Mouse (Mus musculus): Measurements from ENCODE around the gene Cinp. TPM values are rescaled to one million over a fixed set of nuclear protein-coding genes. Genes with fewer than 3 reads are reported as not detected.

Cinp gene
- polyA plus RNA-seq, 1 experiment, result 76.3 TPM

- H3K9me3 ChIP-seq (replicated peaks; ENCODE audit: control insufficient read depth, insufficient read depth, low read length, poor library complexity, severe bottlenecking), result no peaks in the 10 kb centered on the region
- H3K36me3 ChIP-seq (ENCODE audit: control insufficient read depth, insufficient read depth, low read length, poor library complexity, severe bottlenecking), result no peaks in the 10 kb centered on the region
- H3K27me3 ChIP-seq (ENCODE audit: control insufficient read depth, insufficient read depth, low read length, poor library complexity, severe bottlenecking), result no peaks in the 10 kb centered on the region
- H3K4me3 ChIP-seq (ENCODE audit: low read depth, low read length), result peak overlapping the region; percentile 88
- peak overlapping the region; percentile 49; the same call in 1 of the 2 replicates for H3K27ac ChIP-seq (ENCODE audit: insufficient read depth, low read length)
- no peaks in the 10 kb centered on the region for H3K4me1 ChIP-seq (ENCODE audit: control insufficient read depth, insufficient read depth, low read length)
- TF ChIP-seq CTCF (IDR thresholded peaks at IDR 0.05; ENCODE audit: low read depth, low read length), result peak; percentile 84
- TF ChIP-seq EP300 (IDR thresholded peaks at IDR 0.05; ENCODE audit: insufficient read depth, low read depth, low read length), result no peak
- no peak for TF ChIP-seq POLR2A (IDR thresholded peaks at IDR 0.05; ENCODE audit: insufficient read depth, low read length)
- peak overlapping the region; percentile 74 for H3K9ac ChIP-seq (ENCODE audit: low read depth, poor library complexity, severe bottlenecking)
Measured at GRCm38 (mm10) chr12:110843194-110844048, 45.5 kb downstream of the Cinp start.

- no peak overlapping the region for H3K27ac ChIP-seq (ENCODE audit: insufficient read depth, low read length)
- H3K4me1 ChIP-seq (ENCODE audit: control insufficient read depth, insufficient read depth, low read length), result no peaks in the 10 kb centered on the region
- no peaks in the 10 kb centered on the region for H3K36me3 ChIP-seq (ENCODE audit: control insufficient read depth, insufficient read depth, low read length, poor library complexity, severe bottlenecking)
Measured at GRCm38 (mm10) chr12:110841731-110842493, 47.0 kb downstream of the Cinp start.

GRCm38 (mm10) chr12:110840348-110841198 lies 48.4 kb downstream of the Cinp start, which contains the start of gene Mok:
Mok (minus strand) TSS chr12:110840939.
- Histone ChIP-seq H3K27me3 (ENCODE audit: control insufficient read depth, insufficient read depth, low read length, poor library complexity, severe bottlenecking) (no peaks in the 10 kb centered on the region), H3K4me1 (ENCODE audit: control insufficient read depth, insufficient read depth, low read length) (peaks cover 3% of the 10 kb centered on the region), H3K36me3 (ENCODE audit: control insufficient read depth, insufficient read depth, low read length, poor library complexity, severe bottlenecking) (no peaks in the 10 kb centered on the region), H3K9ac (ENCODE audit: low read depth, poor library complexity, severe bottlenecking) (peak within 1 kb of the TSS; percentile 71), H3K4me3 (ENCODE audit: low read depth, low read length) (peak within 1 kb of the TSS; percentile 91), H3K9me3 (replicated peaks; ENCODE audit: control insufficient read depth, insufficient read depth, low read length, poor library complexity, severe bottlenecking) (no peaks in the 10 kb centered on the region), H3K27ac (ENCODE audit: insufficient read depth, low read length) (no peak within 1 kb of the TSS)
- TF ChIP-seq EP300 (IDR thresholded peaks at IDR 0.05; ENCODE audit: insufficient read depth, low read depth, low read length) (peak; percentile 38; the same call in 1 of the 2 replicates), POLR2A (IDR thresholded peaks at IDR 0.05; ENCODE audit: insufficient read depth, low read length) (no peak), CTCF (IDR thresholded peaks at IDR 0.05; ENCODE audit: low read depth, low read length) (no peak)

More at GRCm38 (mm10) chr12:110841731-110842493, 47.0 kb downstream of the Cinp start:
- Histone ChIP-seq H3K9me3 (replicated peaks; ENCODE audit: control insufficient read depth, insufficient read depth, low read length, poor library complexity, severe bottlenecking) (no peaks in the 10 kb centered on the region), H3K27me3 (ENCODE audit: control insufficient read depth, insufficient read depth, low read length, poor library complexity, severe bottlenecking) (no peaks in the 10 kb centered on the region), H3K4me3 (ENCODE audit: low read depth, low read length) (no peak overlapping the region), H3K9ac (ENCODE audit: low read depth, poor library complexity, severe bottlenecking) (no peak overlapping the region)
- TF ChIP-seq CTCF (IDR thresholded peaks at IDR 0.05; ENCODE audit: low read depth, low read length), result no peak
- no peak for TF ChIP-seq EP300 (IDR thresholded peaks at IDR 0.05; ENCODE audit: insufficient read depth, low read depth, low read length)
- TF ChIP-seq POLR2A (IDR thresholded peaks at IDR 0.05; ENCODE audit: insufficient read depth, low read length), result no peak

- H3K4me3 ChIP-seq (ENCODE audit: low read depth, low read length), result peak overlapping the region; percentile 43; the same call in 1 of the 2 replicates
Measured at GRCm38 (mm10) chr12:110837850-110838249, 51.1 kb downstream of the Cinp start.

GRCm38 (mm10) chr12:110837192-110837841 lies 51.6 kb downstream of the Cinp start:
- Histone ChIP-seq H3K4me1 (ENCODE audit: control insufficient read depth, insufficient read depth, low read length) (peaks cover 6% of the 10 kb centered on the region), H3K27ac (ENCODE audit: insufficient read depth, low read length) (peak overlapping the region; percentile 98), H3K4me3 (ENCODE audit: low read depth, low read length) (peak overlapping the region; percentile 55), H3K9ac (ENCODE audit: low read depth, poor library complexity, severe bottlenecking) (peak overlapping the region; percentile 79), H3K9me3 (replicated peaks; ENCODE audit: control insufficient read depth, insufficient read depth, low read length, poor library complexity, severe bottlenecking) (no peaks in the 10 kb centered on the region), H3K27me3 (ENCODE audit: control insufficient read depth, insufficient read depth, low read length, poor library complexity, severe bottlenecking) (no peaks in the 10 kb centered on the region), H3K36me3 (ENCODE audit: control insufficient read depth, insufficient read depth, low read length, poor library complexity, severe bottlenecking) (no peaks in the 10 kb centered on the region)
- TF ChIP-seq CTCF (IDR thresholded peaks at IDR 0.05; ENCODE audit: low read depth, low read length) (no peak), EP300 (IDR thresholded peaks at IDR 0.05; ENCODE audit: insufficient read depth, low read depth, low read length) (peak; percentile 95), POLR2A (IDR thresholded peaks at IDR 0.05; ENCODE audit: insufficient read depth, low read length) (no peak)

More at GRCm38 (mm10) chr12:110837850-110838249, 51.1 kb downstream of the Cinp start:
- TF ChIP-seq CTCF (IDR thresholded peaks at IDR 0.05; ENCODE audit: low read depth, low read length) (no peak), EP300 (IDR thresholded peaks at IDR 0.05; ENCODE audit: insufficient read depth, low read depth, low read length) (no peak), POLR2A (IDR thresholded peaks at IDR 0.05; ENCODE audit: insufficient read depth, low read length) (no peak)
- H3K27ac ChIP-seq (ENCODE audit: insufficient read depth, low read length), result peak overlapping the region; percentile 98
- peak overlapping the region; percentile 31; the same call in 1 of the 2 replicates for H3K9ac ChIP-seq (ENCODE audit: low read depth, poor library complexity, severe bottlenecking)
- H3K27me3 ChIP-seq (ENCODE audit: control insufficient read depth, insufficient read depth, low read length, poor library complexity, severe bottlenecking), result no peaks in the 10 kb centered on the region
- H3K4me1 ChIP-seq (ENCODE audit: control insufficient read depth, insufficient read depth, low read length), result peaks cover 6% of the 10 kb centered on the region
- H3K36me3 ChIP-seq (ENCODE audit: control insufficient read depth, insufficient read depth, low read length, poor library complexity, severe bottlenecking), result no peaks in the 10 kb centered on the region
- H3K9me3 ChIP-seq (replicated peaks; ENCODE audit: control insufficient read depth, insufficient read depth, low read length, poor library complexity, severe bottlenecking), result no peaks in the 10 kb centered on the region

All from ES-Bruce4 (cell line).